Mouse (Mus musculus) limb, embryonic 12.5 days (tissue): Measurements from ENCODE around the gene Alpk3. TPM values are rescaled to one million over a fixed set of nuclear protein-coding genes. Genes with fewer than 3 reads are reported as not detected.

Source experiments
- ATAC-seq: fragments of 200-750 bp; cut with Nextera tagmentation; 2 replicates; pipeline ENCODE4 v1.8.0; 2017; ENCODE audit warnings: low read depth, moderate TSS enrichment; ENCODE audit not compliant: insufficient number of reproducible peaks, insufficient read depth, low FRiP score, low TSS enrichment
- H3K27ac ChIP-seq: fragments of 300-500 bp; sonication (generic); 2 replicates; pipeline ENCODE4 v1.5.1; 2016; ENCODE audit warnings: mild to moderate bottlenecking, moderate library complexity
- H3K27me3 ChIP-seq: fragments of 300-500 bp; sonication (generic); 2 replicates; pipeline ENCODE4 v1.6.1; 2016; ENCODE audit warnings: mild to moderate bottlenecking, moderate library complexity
- H3K36me3 ChIP-seq: fragments of 300-500 bp; sonication (generic); 2 replicates; pipeline ENCODE4 v1.6.1; 2016; ENCODE audit warnings: mild to moderate bottlenecking, moderate library complexity
- H3K4me1 ChIP-seq: fragments of 300-500 bp; sonication (generic); replicated peaks from 2 replicates; pipeline ENCODE4 v1.6.1; 2016
- H3K4me2 ChIP-seq: fragments of 300-500 bp; sonication (generic); 2 replicates; pipeline ENCODE4 v1.6.1; 2016; ENCODE audit warnings: mild to moderate bottlenecking, moderate library complexity
- H3K4me3 ChIP-seq: fragments of 300-500 bp; sonication (generic); replicated peaks from 2 replicates; pipeline ENCODE4 v1.5.1; 2016; ENCODE audit warnings: mild to moderate bottlenecking
- H3K9ac ChIP-seq: fragments of 300-500 bp; sonication (generic); replicated peaks from 2 replicates; pipeline ENCODE4 v1.6.1; 2016; ENCODE audit warnings: mild to moderate bottlenecking, moderate library complexity
- H3K9me3 ChIP-seq: fragments of 300-500 bp; sonication (generic); 2 replicates; pipeline ENCODE4 v1.6.1; 2016; ENCODE audit warnings: mild to moderate bottlenecking, moderate library complexity
- WGBS: fragments of 180-500 bp; shearing (Covaris S2); methylation state at CpG from one replicate; pipeline ENCODE4 v1.1.7; 2016; 5-methylcytosine and 5-hydroxymethylcytosine counted together
- polyA plus RNA-seq: library from polyadenylated mRNA; unstranded; fragments of >200 nt; fragmentation: Nextera tagmentation; extraction: Ambion mirVana; gene quantifications from 2 replicates; pipeline ENCODE4 v1.2.1, GENCODE M21; 2016

Alpk3 gene
- polyA plus RNA-seq, 1 experiment from 2014 or later: 1.3 TPM

DNA sequence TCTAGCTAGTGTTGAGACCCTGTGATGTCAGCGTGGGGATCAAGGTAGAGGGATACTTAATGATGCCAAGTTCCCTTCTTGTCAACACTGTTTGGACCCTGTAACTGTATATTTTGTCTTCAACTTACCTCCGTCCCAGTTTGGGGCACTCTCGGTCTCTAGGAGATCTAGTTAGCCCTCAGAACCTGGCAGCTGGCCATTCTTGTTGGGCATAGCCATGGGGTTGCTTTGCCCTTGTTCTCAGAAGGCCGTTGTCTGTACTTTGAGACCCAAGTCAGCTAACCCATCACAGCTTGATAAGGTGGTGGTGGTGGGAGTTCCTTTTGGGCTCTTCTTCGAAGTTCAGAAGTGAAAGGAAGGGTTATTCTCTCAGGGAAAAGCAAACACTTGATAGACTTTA is 7.4 kb upstream of the Alpk3 start:
- no peak for ATAC-seq
- Histone ChIP-seq H3K4me1 (no peaks in the 10 kb centered on the region), H3K9me3 (no peaks in the 10 kb centered on the region), H3K4me3 (no peak overlapping the region), H3K27ac (no peak overlapping the region), H3K9ac (no peak overlapping the region), H3K27me3 (no peaks in the 10 kb centered on the region), H3K4me2 (no peak overlapping the region), H3K36me3 (no peaks in the 10 kb centered on the region)
- WGBS: 82% methylated on average over 5 of the region's 5 CpGs

DNA sequence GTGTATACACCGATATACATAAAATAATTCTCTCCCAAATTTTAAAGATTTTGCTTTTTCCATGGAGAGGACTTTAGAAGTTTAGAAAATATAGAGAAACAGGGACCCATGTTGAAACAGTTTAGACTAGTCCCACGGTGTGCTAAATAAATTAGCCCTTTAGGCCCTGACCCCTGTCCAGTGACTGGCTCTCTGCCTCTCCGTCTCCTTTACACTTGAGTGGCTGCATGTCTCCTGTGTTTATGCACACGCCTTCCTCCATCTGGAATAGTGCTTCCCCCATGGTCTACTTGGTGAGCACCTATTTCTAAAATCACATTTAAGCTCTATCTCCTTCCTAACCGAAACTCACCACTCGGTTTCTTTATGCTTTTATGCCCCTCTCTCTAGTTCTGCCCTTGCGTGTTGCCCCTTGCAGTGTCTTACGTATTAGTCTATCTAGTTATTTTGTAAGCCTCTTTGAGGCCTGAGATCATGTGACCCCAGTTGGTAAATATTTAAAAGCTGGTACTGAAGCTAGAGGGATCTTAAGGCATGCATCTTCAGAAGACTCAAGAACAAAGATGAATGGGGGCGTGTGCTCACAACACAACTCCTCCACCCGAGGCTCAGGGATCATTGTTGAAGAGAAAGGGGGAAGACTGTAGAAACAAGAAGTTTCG is 1.6 kb upstream of the Alpk3 start:
- no peaks in the 10 kb centered on the region for H3K36me3 ChIP-seq
- H3K4me1 ChIP-seq: peaks cover 9% of the 10 kb centered on the region; the same call in 1 of the 2 replicates
- H3K27me3 ChIP-seq: peaks cover 24% of the 10 kb centered on the region
- 75% methylated on average over 11 of the region's 11 CpGs for WGBS
- no peak overlapping the region for H3K27ac ChIP-seq
- H3K4me3 ChIP-seq: no peak overlapping the region
- no peaks in the 10 kb centered on the region for H3K9me3 ChIP-seq
- H3K9ac ChIP-seq: no peak overlapping the region
- ATAC-seq: no peak
- no peak overlapping the region for H3K4me2 ChIP-seq

DNA sequence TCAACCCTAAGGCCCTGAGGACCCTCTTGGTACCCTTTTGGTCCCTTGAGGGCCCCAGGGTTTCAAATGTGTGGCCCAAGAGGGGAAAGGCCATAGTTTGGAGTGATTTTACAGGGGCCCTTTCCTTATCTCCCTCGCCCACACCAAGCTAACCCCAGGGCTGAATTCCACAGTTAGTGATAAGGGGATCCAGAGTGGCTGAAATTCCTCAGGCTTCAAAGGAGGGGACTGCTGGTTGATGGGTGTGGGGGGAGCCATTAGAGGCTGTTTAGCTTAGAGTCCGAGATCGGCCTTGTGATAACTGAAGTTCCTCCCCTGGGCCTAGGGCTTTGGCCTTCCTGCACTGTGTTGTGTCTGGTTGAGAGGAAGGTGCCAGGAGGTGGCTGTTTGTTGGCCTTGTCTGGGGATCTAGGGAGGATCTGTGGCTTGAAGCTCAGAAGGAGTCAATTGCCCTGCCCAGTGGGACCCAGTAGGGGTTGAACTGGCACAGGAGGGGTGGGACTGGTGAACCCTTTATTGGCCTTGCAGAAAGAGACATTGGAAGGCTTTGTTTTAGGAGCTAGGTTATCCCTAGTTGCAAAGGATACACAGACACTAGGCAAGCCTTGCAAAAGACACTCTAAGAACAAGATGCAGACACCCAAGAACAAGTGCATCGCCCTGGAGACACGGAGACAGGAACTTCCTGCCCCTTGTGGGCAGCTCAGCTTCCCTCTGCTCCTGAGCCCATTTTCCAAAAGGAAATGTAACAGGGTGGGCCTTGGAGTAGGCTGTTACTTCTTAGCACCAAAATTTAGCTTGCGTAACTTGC is 706 bp downstream of the Alpk3 start:
- Histone ChIP-seq H3K36me3 (no peaks in the 10 kb centered on the region), H3K4me3 (peak overlapping the region; percentile 18; the same call in 1 of the 2 replicates), H3K4me1 (peaks cover 9% of the 10 kb centered on the region; the same call in 1 of the 2 replicates), H3K27me3 (peaks cover 24% of the 10 kb centered on the region), H3K27ac (no peak overlapping the region), H3K9me3 (no peaks in the 10 kb centered on the region), H3K4me2 (0 out of 2 replicates have a peak overlapping the region, but pooled peaks have one; percentile 40), H3K9ac (no peak overlapping the region)
- 51% methylated on average over 6 of the region's 6 CpGs for WGBS
- no peak for ATAC-seq

DNA sequence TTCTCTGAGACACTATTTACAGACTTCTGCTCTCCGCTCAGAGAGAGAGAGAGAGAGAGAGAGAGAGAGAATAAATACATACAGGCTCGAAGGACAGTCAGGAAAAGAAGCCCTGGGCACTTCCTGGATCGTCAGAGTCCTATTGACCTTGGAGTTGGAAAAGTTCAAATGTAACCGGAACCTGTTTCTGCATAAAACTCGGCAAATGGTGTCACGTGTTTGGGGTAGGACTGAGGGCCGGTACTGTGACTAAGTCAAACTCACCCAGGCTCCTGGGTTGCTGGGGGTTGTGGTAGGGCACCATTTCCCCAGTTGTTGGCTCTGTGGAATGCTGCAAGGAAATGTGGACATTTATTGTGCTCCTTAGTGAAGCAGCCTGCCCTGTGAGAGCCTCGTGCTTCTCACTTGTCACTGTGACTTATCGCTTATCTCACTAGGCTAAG is 1.3 kb downstream of the Alpk3 start:
- ATAC-seq: no peak
- H3K4me3 ChIP-seq: no peak overlapping the region

DNA sequence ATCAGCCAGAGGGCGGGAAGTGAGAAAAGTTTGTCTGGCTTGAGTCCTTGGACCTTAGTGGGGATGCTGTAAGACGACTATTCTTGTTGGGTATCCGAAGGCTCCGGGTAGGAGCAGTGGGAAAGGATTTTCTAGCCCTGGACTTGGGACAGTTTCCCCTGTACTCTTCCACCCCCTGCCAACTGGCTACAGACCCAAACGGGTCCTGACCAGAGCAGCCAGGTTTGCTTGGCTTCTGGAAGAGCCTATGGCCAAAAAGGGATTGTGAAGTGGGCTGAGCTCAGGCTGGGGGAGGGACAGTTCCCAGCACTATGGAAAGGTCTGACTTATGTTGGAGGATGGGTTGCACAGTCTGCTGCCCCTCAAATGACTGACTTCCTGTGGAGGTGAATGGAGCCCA is 2.0 kb downstream of the Alpk3 start:
- H3K4me1 ChIP-seq: peaks cover 12% of the 10 kb centered on the region; the same call in 1 of the 2 replicates
- no peak overlapping the region for H3K9ac ChIP-seq
- H3K4me2 ChIP-seq: no peak overlapping the region
- ATAC-seq: no peak
- H3K27me3 ChIP-seq: peaks cover 24% of the 10 kb centered on the region
- H3K4me3 ChIP-seq: no peak overlapping the region
- H3K9me3 ChIP-seq: no peaks in the 10 kb centered on the region
- no peak overlapping the region for H3K27ac ChIP-seq
- H3K36me3 ChIP-seq: no peaks in the 10 kb centered on the region
- 47% methylated on average over 5 of the region's 5 CpGs for WGBS

More for the DNA sequence above, 1.3 kb downstream of the Alpk3 start:
- H3K4me2 ChIP-seq: no peak overlapping the region
- peaks cover 12% of the 10 kb centered on the region; the same call in 1 of the 2 replicates for H3K4me1 ChIP-seq
- peaks cover 24% of the 10 kb centered on the region for H3K27me3 ChIP-seq
- H3K27ac ChIP-seq: no peak overlapping the region
- no peaks in the 10 kb centered on the region for H3K36me3 ChIP-seq
- H3K9ac ChIP-seq: no peak overlapping the region
- 34% methylated on average over 9 of the region's 9 CpGs for WGBS
- no peaks in the 10 kb centered on the region for H3K9me3 ChIP-seq

DNA sequence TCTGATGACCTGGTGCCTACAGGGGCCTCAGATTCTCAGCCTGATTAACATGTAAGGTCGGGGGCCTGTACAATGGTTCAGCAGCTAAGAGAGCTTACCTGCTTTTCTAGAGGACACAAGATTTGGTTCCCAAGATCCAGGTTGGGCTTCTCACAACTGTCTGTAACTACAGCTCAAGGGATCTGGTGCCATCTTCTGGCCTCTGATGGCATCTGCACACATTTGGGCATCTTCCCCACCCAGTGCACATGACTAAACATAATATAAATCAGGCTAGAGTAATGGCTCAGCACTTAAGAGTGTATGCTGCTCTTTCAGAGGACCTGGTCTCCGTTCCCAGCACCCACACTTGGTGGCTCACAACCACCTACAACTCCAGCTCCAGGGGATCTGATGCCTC is 3.5 kb downstream of the Alpk3 start:
- H3K4me2 ChIP-seq: no peak overlapping the region
- WGBS: 84% methylated on average over 2 of the region's 2 CpGs
- no peaks in the 10 kb centered on the region for H3K36me3 ChIP-seq
- H3K27ac ChIP-seq: no peak overlapping the region
- H3K4me3 ChIP-seq: no peak overlapping the region
- peaks cover 24% of the 10 kb centered on the region for H3K27me3 ChIP-seq
- H3K9me3 ChIP-seq: no peaks in the 10 kb centered on the region
- H3K9ac ChIP-seq: no peak overlapping the region
- peaks cover 12% of the 10 kb centered on the region; the same call in 1 of the 2 replicates for H3K4me1 ChIP-seq
- ATAC-seq: no peak

DNA sequence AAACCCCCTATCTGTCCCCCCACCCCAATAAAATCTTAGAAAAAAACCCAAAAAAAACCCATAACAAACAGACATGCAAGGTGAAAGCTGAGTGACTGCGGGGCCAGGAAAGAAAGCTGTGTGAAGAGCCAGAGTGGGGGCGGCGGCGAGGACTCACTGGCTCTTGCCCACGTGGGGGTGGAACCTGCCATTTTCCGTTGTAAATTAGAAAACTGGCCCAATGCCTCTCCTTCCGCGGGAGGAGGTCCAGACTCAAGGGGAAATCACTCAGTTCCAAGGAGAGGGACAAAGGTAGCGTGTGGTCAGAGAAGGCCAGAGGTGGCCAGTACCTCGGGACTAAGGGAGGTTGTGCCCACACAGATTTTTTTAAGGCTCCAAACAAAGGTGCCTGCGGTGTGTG is 4.5 kb downstream of the Alpk3 start:
- H3K9me3 ChIP-seq: no peaks in the 10 kb centered on the region
- H3K4me1 ChIP-seq: peaks cover 12% of the 10 kb centered on the region
- H3K36me3 ChIP-seq: no peaks in the 10 kb centered on the region
- 85% methylated on average over 11 of the region's 11 CpGs for WGBS
- H3K27ac ChIP-seq: no peak overlapping the region
- H3K4me2 ChIP-seq: no peak overlapping the region
- H3K9ac ChIP-seq: no peak overlapping the region
- no peak overlapping the region for H3K4me3 ChIP-seq
- no peak for ATAC-seq
- H3K27me3 ChIP-seq: peaks cover 22% of the 10 kb centered on the region

DNA sequence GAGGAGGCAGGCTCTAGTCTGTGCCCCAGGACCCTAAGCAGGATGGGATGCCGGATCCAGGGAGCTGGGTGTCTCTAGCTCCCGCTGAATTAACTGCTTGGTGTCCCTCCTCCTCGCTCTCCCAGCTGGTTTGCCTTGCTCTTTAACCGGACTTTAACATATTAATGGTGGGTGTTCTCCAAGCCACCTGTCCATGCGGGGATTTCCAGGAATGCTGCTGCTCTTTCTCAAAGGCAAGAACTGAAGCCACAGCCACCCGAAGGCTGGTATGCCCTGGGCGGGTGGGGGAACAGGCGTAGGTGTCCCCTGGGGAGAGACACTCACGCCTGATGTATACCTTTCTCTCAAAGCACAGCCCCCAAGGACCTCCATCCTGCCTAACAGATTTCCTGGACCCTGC is 5.9 kb downstream of the Alpk3 start:
- 65% methylated on average over 9 of the region's 9 CpGs for WGBS
- no peak overlapping the region for H3K4me2 ChIP-seq
- H3K4me3 ChIP-seq: no peak overlapping the region
- H3K4me1 ChIP-seq: peaks cover 3% of the 10 kb centered on the region; the same call in 1 of the 2 replicates
- no peaks in the 10 kb centered on the region for H3K9me3 ChIP-seq
- H3K27me3 ChIP-seq: peaks cover 8% of the 10 kb centered on the region; the same call in 1 of the 2 replicates
- no peaks in the 10 kb centered on the region for H3K36me3 ChIP-seq
- ATAC-seq: no peak
- no peak overlapping the region for H3K27ac ChIP-seq
- H3K9ac ChIP-seq: no peak overlapping the region

DNA sequence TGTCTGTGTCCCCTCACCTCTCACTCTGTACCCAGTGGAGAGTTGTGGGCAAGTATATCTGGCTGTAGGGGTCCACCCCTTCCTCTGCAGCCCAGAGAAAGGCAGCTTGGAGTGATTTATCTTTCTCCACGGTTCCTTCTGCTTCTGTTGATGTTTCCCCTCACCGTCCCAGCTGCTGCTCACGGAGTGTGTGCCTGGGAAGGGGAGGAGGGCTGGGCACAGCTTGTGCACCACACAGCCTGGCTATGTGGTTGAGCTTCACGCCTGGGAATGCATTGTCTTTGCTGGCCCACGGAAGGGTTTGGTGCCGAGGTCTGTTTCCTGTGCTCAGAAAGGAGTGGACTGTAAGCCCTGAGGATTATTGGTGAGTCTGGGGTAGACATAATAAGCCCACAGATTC is 9.3 kb downstream of the Alpk3 start:
- ATAC-seq: no peak
- Histone ChIP-seq H3K4me2 (no peak overlapping the region), H3K27ac (no peak overlapping the region), H3K4me1 (peaks cover 3% of the 10 kb centered on the region; the same call in 1 of the 2 replicates), H3K9ac (no peak overlapping the region), H3K4me3 (no peak overlapping the region), H3K36me3 (no peaks in the 10 kb centered on the region), H3K27me3 (no peaks in the 10 kb centered on the region), H3K9me3 (no peaks in the 10 kb centered on the region)
- 33% methylated on average over 6 of the region's 6 CpGs for WGBS

DNA sequence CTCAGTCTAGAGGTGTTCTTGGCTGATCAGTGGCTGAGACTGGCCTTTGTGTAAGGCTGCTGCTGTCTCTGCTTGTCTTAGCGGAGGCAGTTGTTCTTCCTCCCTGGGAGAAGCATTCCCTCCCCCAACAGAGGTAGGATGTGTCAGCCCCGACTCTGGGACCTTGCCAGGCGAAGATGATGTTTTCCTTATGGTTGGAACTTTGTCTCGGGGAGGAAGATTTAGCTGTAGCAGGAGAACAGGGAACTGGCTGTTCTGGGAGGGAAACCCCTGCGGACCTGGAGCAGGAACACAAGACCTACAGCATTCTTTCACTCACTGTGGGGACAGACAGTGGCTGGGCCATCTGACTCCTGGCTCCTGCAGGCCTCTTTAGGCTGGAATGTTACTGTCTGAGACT is 15.1 kb downstream of the Alpk3 start:
- Histone ChIP-seq H3K9ac (no peak overlapping the region), H3K36me3 (no peaks in the 10 kb centered on the region), H3K27me3 (no peaks in the 10 kb centered on the region), H3K4me3 (no peak overlapping the region), H3K9me3 (0 out of 2 replicates have a peak, but pooled peaks cover 4% of the 10 kb centered on the region), H3K4me1 (peaks cover 15% of the 10 kb centered on the region), H3K27ac (no peak overlapping the region), H3K4me2 (no peak overlapping the region)
- ATAC-seq: no peak
- WGBS: 38% methylated on average over 5 of the region's 5 CpGs

DNA sequence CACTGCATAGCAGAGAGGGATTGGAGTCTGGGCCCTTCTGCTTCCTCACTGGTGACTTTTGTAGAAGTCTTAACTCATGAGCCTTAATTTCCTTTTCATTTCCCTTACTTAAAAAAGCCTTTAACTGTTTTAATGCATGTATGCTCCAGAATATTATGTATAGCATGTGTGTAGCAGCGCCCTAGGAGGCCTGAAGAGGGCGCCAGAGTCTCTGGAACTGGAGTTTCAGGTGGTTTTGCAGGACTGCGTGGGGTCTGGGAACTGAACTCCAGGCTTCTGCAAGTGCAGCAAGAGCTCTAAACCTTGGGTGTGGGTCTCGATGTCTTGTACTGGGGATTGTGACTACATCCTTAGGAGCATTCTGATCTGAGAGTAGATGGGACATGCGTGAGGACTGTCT is 15.9 kb downstream of the Alpk3 start:
- no peak for ATAC-seq
- Histone ChIP-seq H3K27me3 (no peaks in the 10 kb centered on the region), H3K36me3 (no peaks in the 10 kb centered on the region), H3K27ac (no peak overlapping the region), H3K9ac (no peak overlapping the region), H3K4me3 (no peak overlapping the region), H3K4me2 (no peak overlapping the region), H3K9me3 (0 out of 2 replicates have a peak, but pooled peaks cover 4% of the 10 kb centered on the region), H3K4me1 (peaks cover 15% of the 10 kb centered on the region)
- 85% methylated on average over 5 of the region's 5 CpGs for WGBS
